Mouse (Mus musculus): ENCODE data around the gene Tbcb.

GRCm38 (mm10) chr7:30266780-30267179 lies 34.7 kb upstream of the Tbcb start:
- no peak for TF ChIP-seq POLR2A (IDR thresholded peaks at IDR 0.05; ENCODE audit: insufficient read depth, low read depth, low read length)
- TF ChIP-seq CTCF (IDR thresholded peaks at IDR 0.05; ENCODE audit: insufficient read depth, low read depth, low read length) = no peak
